ENCODE assay signal across 13 mouse cellular contexts in genomic region chr6:85013906-85014305, GRCm38 (mm10).
"Had no signal": no experiment of that assay in that cellular context is flagged by ENCODE, and none has a peak within 500 bp of the region (broad histone marks: within the 10 kb centered on the region; RNA-seq: fewer than 3 reads in every experiment).

No protein-coding gene starts in this region.

- DNase-seq: kidney, adult 9 months; kidney, postnatal 14 days; kidney, postnatal 4 days; left cerebral cortex, postnatal 4 days; lung, adult 18-20 months; thymus, adult 2 months; thymus, postnatal 14 days; thymus, postnatal 4 days had no signal

- H3K36me3 ChIP-seq: limb, embryonic 12.5 days; limb, embryonic 15.5 days; midbrain, embryonic 12.5 days; midbrain, embryonic 15.5 days had no signal

- H3K4me2 ChIP-seq: limb, embryonic 12.5 days; limb, embryonic 15.5 days; liver, embryonic 11.5 days; midbrain, embryonic 12.5 days; midbrain, embryonic 15.5 days had no signal

- H3K27me3 ChIP-seq: limb, embryonic 12.5 days; limb, embryonic 15.5 days; midbrain, embryonic 12.5 days; midbrain, embryonic 15.5 days had no signal

- ATAC-seq: midbrain, embryonic 15.5 days had no signal

- H3K4me3 ChIP-seq: limb, embryonic 12.5 days; limb, embryonic 15.5 days; midbrain, embryonic 12.5 days; midbrain, embryonic 15.5 days had no signal
